Mouse (Mus musculus) kidney, adult 8-10 months (tissue): ENCODE measurements at regions not wholly inside any gene's neighbourhood (a gene's known extent, or its start where the extent isn't known, plus 50 kb on each side); places are given as distances from the start of the nearest gene placed in this dataset.

Source experiments
- DNase-seq, 2 experiments: peaks; one replicate each; pipeline ENCODE4 v3.0.0; 2022

DNA sequence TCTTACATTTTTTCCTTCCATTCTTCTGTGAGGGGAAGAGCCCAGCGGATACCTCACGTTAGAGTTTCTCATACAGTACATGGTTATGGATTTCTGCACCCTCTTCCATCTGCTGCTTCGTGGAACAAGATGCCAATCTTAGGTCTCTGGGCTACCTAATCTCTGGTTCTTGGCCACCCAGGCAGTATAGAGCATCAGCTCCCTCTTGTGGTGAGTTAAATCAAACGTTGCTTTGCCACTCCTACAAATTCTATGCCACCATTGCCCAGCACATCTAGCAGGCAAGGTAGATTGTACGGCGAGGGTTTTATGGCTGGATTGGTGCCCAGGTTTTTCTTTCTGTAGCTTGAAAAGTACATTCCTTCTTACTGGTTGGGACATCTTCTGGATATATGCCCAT lies 889.7 kb upstream of the Slc10a2 start:
- DNase-seq, result peak in 1 of 2 experiments; percentile 14

GRCm38 (mm10) chr8:5965403-5966015 lies 860.4 kb upstream of the Slc10a2 start:
- no peak for DNase-seq

GRCm38 (mm10) chr8:5964299-5964698 lies 859.1 kb upstream of the Slc10a2 start:
- no peak for DNase-seq

DNA sequence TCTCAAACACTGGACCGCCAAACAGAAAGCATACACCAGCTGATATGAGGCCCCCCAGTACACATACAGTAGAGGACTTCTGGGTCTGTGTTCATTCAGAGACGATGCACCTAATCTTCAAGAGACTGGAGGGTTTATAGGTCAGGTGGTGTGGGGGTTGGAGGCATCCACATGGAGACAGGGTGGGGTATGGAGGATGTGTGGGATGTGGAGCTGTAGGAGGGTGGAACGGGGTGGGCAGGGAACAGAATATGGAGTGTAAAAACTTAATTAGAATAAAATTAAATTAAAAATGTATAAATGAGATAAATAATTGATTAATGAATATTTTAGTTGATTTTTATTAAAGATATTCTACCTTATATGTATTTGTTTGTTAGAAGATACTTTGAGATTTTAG lies 832.9 kb upstream of the Slc10a2 start:
- DNase-seq, result no peak

DNA sequence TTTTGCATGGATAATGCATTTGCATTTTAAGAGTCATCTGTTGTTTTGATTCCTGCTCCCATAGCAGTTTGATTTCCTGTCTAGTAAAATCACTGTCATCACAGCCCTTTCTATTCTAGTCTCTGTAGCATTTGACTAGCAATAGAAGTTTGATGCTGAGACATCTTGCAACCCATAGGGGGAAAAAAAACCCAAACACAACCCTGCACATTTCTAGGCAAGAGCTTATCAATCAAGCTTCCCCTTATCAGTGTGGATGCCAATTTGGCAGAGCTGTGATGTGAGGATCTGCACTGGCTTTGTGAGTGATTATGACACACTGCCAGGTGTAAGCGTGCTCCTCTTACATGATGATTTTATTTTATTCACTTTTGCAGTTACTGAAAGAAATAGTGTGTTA lies 813.0 kb upstream of the Slc10a2 start:
- no peak for DNase-seq
